8 mouse cellular contexts compared by ENCODE assay signal in the genomic region with DNA sequence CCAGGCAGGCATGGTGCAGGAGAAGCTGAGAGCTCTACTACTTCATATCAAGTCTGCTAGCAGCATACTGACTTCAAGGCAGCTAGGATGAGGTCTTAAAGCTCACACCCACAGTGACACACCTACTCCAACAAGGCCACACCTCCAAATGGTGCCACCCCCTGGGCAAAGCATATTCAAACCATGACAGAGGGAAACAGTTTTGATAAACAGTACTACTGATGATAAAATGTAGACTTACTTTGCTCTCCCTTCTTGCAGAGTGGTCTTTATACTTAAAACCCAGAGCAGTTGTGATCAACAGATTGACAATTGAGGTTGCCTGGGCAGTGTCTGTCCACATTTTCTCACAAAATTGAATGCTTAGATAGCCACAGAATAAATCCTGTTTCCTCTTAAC. TPM values are rescaled to one million over a fixed set of nuclear protein-coding genes. Genes with fewer than 3 reads are reported as not detected.
A peak's percentile ranks its signal among the peaks of the same experiment; 100 is the strongest.
DNase-seq lines count a peak whose midpoint lies in the region; ATAC-seq lines count a peak whose summit lies in the region.

No protein-coding gene starts in this region.

- no peaks in the 10 kb centered on the region for H3K36me3 ChIP-seq in intestine, embryonic 16.5 days (ENCODE audit: control insufficient read depth, insufficient read depth, low read length)

- no peaks in the 10 kb centered on the region for H3K9me3 ChIP-seq in intestine, embryonic 16.5 days (ENCODE audit: control insufficient read depth, low read length)

- no peak for ATAC-seq in intestine, embryonic 16.5 days

- H3K4me3 ChIP-seq in intestine, embryonic 16.5 days (ENCODE audit: low read length): peak overlapping the region; percentile 77

- peak overlapping the region; percentile 89 for H3K27ac ChIP-seq in intestine, embryonic 16.5 days (ENCODE audit: low read length)

- no peaks in the 10 kb centered on the region for H3K27me3 ChIP-seq in intestine, embryonic 16.5 days (replicated peaks; ENCODE audit: control insufficient read depth, insufficient read depth, low read length)

- peak overlapping the region; percentile 61 for H3K4me2 ChIP-seq in intestine, embryonic 16.5 days (ENCODE audit: low read depth, low read length)

- H3K4me1 ChIP-seq in intestine, embryonic 16.5 days (ENCODE audit: control insufficient read depth, insufficient read depth, low read length): peaks cover 4% of the 10 kb centered on the region

- DNase-seq in heart, adult 11 months: peak; percentile 88
- no peak for DNase-seq in heart, adult 8-10 months (ENCODE audit: low spot score)
- DNase-seq in MN1 (ENCODE audit: low spot score): peak; percentile 32
- peak; percentile 23 for DNase-seq in fibroblast of lung, adult 2 months (ENCODE audit: low read depth)
- DNase-seq in lung, postnatal 36 days: peak; percentile 53
- DNase-seq in thymus, postnatal 25 days: peak; percentile 15
- no peak for DNase-seq in urinary bladder, adult 18-20 months (ENCODE audit: low spot score in 2 of 2)

- 0 out of 2 replicates have a peak overlapping the region, but pooled peaks have one; percentile 94 for H3K9ac ChIP-seq in intestine, embryonic 16.5 days (ENCODE audit: low read depth, low read length)

RNA-seq across cellular contexts. Expression of a gene that starts 0.8 kb away (rescaled TPM):
- 10 to 100 TPM; 28.5 to 40.0 (median 34.4) TPM for total RNA-seq in heart, adult 8-10 months (2022)
- 69.6 and 76.3 TPM in 2 replicates for polyA plus RNA-seq in intestine, embryonic 16.5 days (2015; fragmentation: Nextera tagmentation; extraction: Ambion mirVana)

RNA-seq across cellular contexts. Expression of a gene that starts 57.8 kb away (rescaled TPM):
- total RNA-seq in heart, adult 8-10 months (2022): 1 to 10 TPM; 6.0 to 7.5 (median 7.1) TPM
- polyA plus RNA-seq in intestine, embryonic 16.5 days (2015; fragmentation: Nextera tagmentation; extraction: Ambion mirVana): 10.8 and 11.6 TPM in 2 replicates

Comparison
In these comparisons a context has a peak if more than half of its experiments do, and no peak if none do; other contexts are left out.
1. DNase-seq: peak in heart, adult 11 months (single experiment), MN1 (single experiment), fibroblast of lung, adult 2 months (single experiment), lung, postnatal 36 days (single experiment) and thymus, postnatal 25 days (single experiment); none in heart, adult 8-10 months (single experiment) and urinary bladder, adult 18-20 months (0 of 2).